Mouse (Mus musculus) heart, adult 2 months (tissue): Measurements from ENCODE around the gene Hltf.

Experiments
- CTCF ChIP-seq: fragments of 200-600 bp; IDR thresholded peaks from 2 replicates; pipeline ENCODE4 v1.8.1; 2022; ENCODE audit warnings: antibody characterized with exemption, mild to moderate bottlenecking, moderate library complexity
- EP300 ChIP-seq: fragments of 200-500 bp; IDR thresholded peaks from 2 replicates; pipeline ENCODE4 v1.6.1; 2011; ENCODE audit warnings: low read depth, low read length, control low read depth; ENCODE audit not compliant: insufficient read depth
- POLR2A ChIP-seq: fragments of 200-500 bp; IDR thresholded peaks from 2 replicates; pipeline ENCODE4 v1.6.1; 2011; ENCODE audit warnings: mild to moderate bottlenecking, low read depth, low read length, control low read depth; ENCODE audit not compliant: insufficient read depth

GRCm38 (mm10) chr3:20082161-20082560 is 24.6 kb downstream of the Hltf start:
- TF ChIP-seq POLR2A (no peak), CTCF (no peak), EP300 (no peak)
